Comparison of ENCODE assay signal across 14 mouse cellular contexts in genomic region chr4:100124935-100125334, GRCm38 (mm10). TPM values are rescaled to one million over a fixed set of nuclear protein-coding genes. Genes with fewer than 3 reads are reported as not detected.
"Had no signal": no experiment of that assay in that cellular context is flagged by ENCODE, and none has a peak within 500 bp of the region (broad histone marks: within the 10 kb centered on the region; RNA-seq: fewer than 3 reads in every experiment).

No protein-coding gene starts in this region.

- H3K27me3 ChIP-seq: liver, embryonic 13.5 days; lung, embryonic 15.5 days; neural tube, embryonic 12.5 days had no signal

- H3K4me3 ChIP-seq: layer of hippocampus, adult 2 months; liver, embryonic 13.5 days; lung, embryonic 15.5 days; neural tube, embryonic 12.5 days had no signal

- H3K4me2 ChIP-seq: liver, embryonic 13.5 days; lung, embryonic 15.5 days; neural tube, embryonic 12.5 days had no signal

- H3K9ac ChIP-seq: liver, embryonic 13.5 days; liver, postnatal 0 days; lung, embryonic 15.5 days; neural tube, embryonic 12.5 days had no signal

- ATAC-seq: intestine, postnatal 0 days; liver, postnatal 0 days had no signal

- H3K9me3 ChIP-seq: liver, embryonic 13.5 days; lung, embryonic 15.5 days; neural tube, embryonic 12.5 days had no signal

- H3K4me1 ChIP-seq: liver, embryonic 13.5 days; neural tube, embryonic 12.5 days had no signal

- DNase-seq: kidney, postnatal 14 days; liver, embryonic 13.5 days; liver, postnatal 0 days; lung, postnatal 14 days; midbrain, embryonic 14.5 days; thymus, adult 2 months; thymus, postnatal 25 days had no signal

- H3K27ac ChIP-seq: layer of hippocampus, adult 2 months; liver, embryonic 13.5 days; lung, embryonic 15.5 days; macrophage; neural tube, embryonic 12.5 days had no signal

- H3K36me3 ChIP-seq: liver, embryonic 13.5 days; lung, embryonic 15.5 days; neural tube, embryonic 12.5 days had no signal

RNA-seq across cellular contexts. Expression of gene Ror1, which starts 29.3 kb away (rescaled TPM):
- total RNA-seq: monocyte, adult 5-6 weeks; neutrophil, adult 5-6 weeks had no signal
- polyA plus RNA-seq: macrophage had no signal
